Mouse (Mus musculus): Measurements from ENCODE around the gene Camkmt. TPM values are rescaled to one million over a fixed set of nuclear protein-coding genes. Genes with fewer than 3 reads are reported as not detected.

Gene Camkmt
- polyA plus RNA-seq, 1 experiment from 2014 or later: 3.9 TPM

- no peak for DNase-seq
- no peak for ATAC-seq (ENCODE audit: low read depth)
- H3K4me1 ChIP-seq (replicated peaks): no peaks in the 10 kb centered on the region
- H3K9ac ChIP-seq: no peak overlapping the region
- H3K27me3 ChIP-seq: no peaks in the 10 kb centered on the region
- peaks cover 30% of the 10 kb centered on the region for H3K36me3 ChIP-seq
- 73% methylated on average over 6 of the region's 6 CpGs for WGBS (ENCODE audit: insufficient replicate concordance)
- no peak overlapping the region for H3K4me3 ChIP-seq (replicated peaks)
- no peak overlapping the region for H3K4me2 ChIP-seq
- no peak overlapping the region for H3K27ac ChIP-seq
- H3K9me3 ChIP-seq (replicated peaks): no peaks in the 10 kb centered on the region
These were observed 19.7 kb upstream of the Camkmt start for GRCm38 (mm10) chr17:85070658-85071057.

DNA sequence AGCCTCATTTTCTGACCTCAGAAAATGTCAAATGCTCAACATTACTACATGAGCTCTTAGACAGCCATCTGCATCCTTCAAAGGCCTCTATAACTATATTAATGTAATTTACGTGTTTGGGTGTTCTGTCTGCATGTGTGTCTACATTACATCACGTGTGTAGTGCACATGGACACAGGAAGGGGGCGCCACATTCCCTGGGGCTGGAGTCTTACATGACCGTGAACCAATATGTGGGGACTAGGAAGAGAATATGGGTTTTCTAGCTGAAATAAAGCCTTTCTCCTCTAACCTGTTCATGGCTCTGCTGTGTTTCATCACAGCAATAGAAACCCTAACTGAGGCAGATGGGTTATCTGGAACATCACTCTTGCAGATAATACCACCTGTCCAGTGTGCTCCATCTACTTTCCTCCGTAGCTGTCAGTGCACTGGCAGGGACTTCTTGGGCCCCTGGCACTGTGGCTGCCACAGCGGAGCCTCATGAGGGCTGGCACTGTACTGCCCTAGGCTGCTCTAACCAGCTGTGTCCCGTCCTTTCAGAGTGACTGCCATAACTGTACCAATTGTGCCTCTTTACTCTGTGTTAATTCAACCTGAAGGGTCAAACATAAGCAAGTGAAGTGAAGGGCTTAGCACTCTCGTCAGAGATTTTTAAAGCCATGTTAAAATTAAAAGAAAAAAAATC is 19.1 kb upstream of the Camkmt start:
- Histone ChIP-seq H3K4me1 (replicated peaks) (no peaks in the 10 kb centered on the region), H3K4me2 (no peak overlapping the region), H3K27me3 (no peaks in the 10 kb centered on the region), H3K27ac (no peak overlapping the region), H3K36me3 (peaks cover 25% of the 10 kb centered on the region), H3K9me3 (replicated peaks) (no peaks in the 10 kb centered on the region), H3K4me3 (replicated peaks) (no peak overlapping the region), H3K9ac (no peak overlapping the region)
- ATAC-seq (ENCODE audit: low read depth) (no peak), DNase-seq (no peak)
- 78% methylated on average over 8 of the region's 8 CpGs for whole genome bisulfite sequencing (ENCODE audit: insufficient replicate concordance)

GRCm38 (mm10) chr17:85072383-85072782 is 18.0 kb upstream of the Camkmt start:
- no peak for DNase-seq
- H3K36me3 ChIP-seq: peaks cover 21% of the 10 kb centered on the region
- ATAC-seq (ENCODE audit: low read depth): no peak
- 80% methylated on average over 11 of the region's 11 CpGs for WGBS (ENCODE audit: insufficient replicate concordance)
- H3K27ac ChIP-seq: no peak overlapping the region
- H3K27me3 ChIP-seq: no peaks in the 10 kb centered on the region
- H3K9ac ChIP-seq: no peak overlapping the region
- H3K4me1 ChIP-seq (replicated peaks): no peaks in the 10 kb centered on the region
- no peak overlapping the region for H3K4me2 ChIP-seq
- H3K4me3 ChIP-seq (replicated peaks): no peak overlapping the region
- no peaks in the 10 kb centered on the region for H3K9me3 ChIP-seq (replicated peaks)

- no peaks in the 10 kb centered on the region for H3K27me3 ChIP-seq
- no peak overlapping the region for H3K4me2 ChIP-seq
- peaks cover 17% of the 10 kb centered on the region for H3K36me3 ChIP-seq
- ATAC-seq (ENCODE audit: low read depth): no peak
- H3K9ac ChIP-seq: no peak overlapping the region
- H3K4me1 ChIP-seq (replicated peaks): no peaks in the 10 kb centered on the region
- 67% methylated on average over 7 of the region's 7 CpGs for WGBS (ENCODE audit: insufficient replicate concordance)
- H3K27ac ChIP-seq: no peak overlapping the region
- DNase-seq: no peak
- no peaks in the 10 kb centered on the region for H3K9me3 ChIP-seq (replicated peaks)
- H3K4me3 ChIP-seq (replicated peaks): no peak overlapping the region
These were observed 17.1 kb upstream of the Camkmt start for GRCm38 (mm10) chr17:85073214-85073613.

GRCm38 (mm10) chr17:85074083-85074482 is 16.3 kb upstream of the Camkmt start:
- ATAC-seq (ENCODE audit: low read depth) (no peak), DNase-seq (no peak)
- 80% methylated on average over 4 of the region's 4 CpGs for WGBS (ENCODE audit: insufficient replicate concordance)
- Histone ChIP-seq H3K4me2 (no peak overlapping the region), H3K4me3 (replicated peaks) (no peak overlapping the region), H3K4me1 (replicated peaks) (no peaks in the 10 kb centered on the region), H3K36me3 (peaks cover 17% of the 10 kb centered on the region), H3K9me3 (replicated peaks) (no peaks in the 10 kb centered on the region), H3K27me3 (no peaks in the 10 kb centered on the region), H3K9ac (no peak overlapping the region), H3K27ac (no peak overlapping the region)

DNA sequence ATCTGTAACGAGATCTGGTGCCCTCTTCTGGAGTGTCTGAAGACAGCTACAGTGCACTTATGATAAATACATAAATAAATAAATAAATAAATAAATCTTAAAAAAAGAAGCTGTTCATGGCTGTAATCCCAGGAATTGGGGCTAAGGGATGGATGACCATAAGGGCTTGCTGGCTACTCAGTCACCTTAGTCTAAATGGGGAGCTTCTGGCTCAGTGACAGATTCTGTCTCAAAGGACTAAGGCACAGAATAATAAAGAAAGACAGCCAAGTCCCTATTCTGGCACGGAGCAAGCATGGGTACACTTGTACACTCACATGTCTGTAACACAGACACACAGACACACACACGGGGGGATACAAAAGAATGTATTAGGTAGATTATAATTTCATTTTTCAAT is 11.1 kb upstream of the Camkmt start:
- H3K9me3 ChIP-seq (replicated peaks): no peaks in the 10 kb centered on the region
- H3K27ac ChIP-seq: no peak overlapping the region
- H3K36me3 ChIP-seq: peaks cover 9% of the 10 kb centered on the region
- 75% methylated on average over 3 of the region's 3 CpGs for WGBS (ENCODE audit: insufficient replicate concordance)
- H3K4me2 ChIP-seq: no peak overlapping the region
- no peaks in the 10 kb centered on the region for H3K4me1 ChIP-seq (replicated peaks)
- H3K4me3 ChIP-seq (replicated peaks): no peak overlapping the region
- H3K9ac ChIP-seq: no peak overlapping the region
- DNase-seq (no peak), ATAC-seq (ENCODE audit: low read depth) (no peak)
- no peaks in the 10 kb centered on the region for H3K27me3 ChIP-seq

- WGBS (ENCODE audit: insufficient replicate concordance): 80% methylated on average over 11 of the region's 11 CpGs
- DNase-seq (no peak), ATAC-seq (ENCODE audit: low read depth) (no peak)
- Histone ChIP-seq H3K4me3 (replicated peaks) (no peak overlapping the region), H3K27ac (no peak overlapping the region), H3K27me3 (no peaks in the 10 kb centered on the region), H3K9me3 (replicated peaks) (no peaks in the 10 kb centered on the region), H3K4me1 (replicated peaks) (no peaks in the 10 kb centered on the region), H3K4me2 (no peak overlapping the region), H3K36me3 (peaks cover 9% of the 10 kb centered on the region), H3K9ac (no peak overlapping the region)
These were observed 9.6 kb upstream of the Camkmt start for GRCm38 (mm10) chr17:85080781-85081180.

DNA sequence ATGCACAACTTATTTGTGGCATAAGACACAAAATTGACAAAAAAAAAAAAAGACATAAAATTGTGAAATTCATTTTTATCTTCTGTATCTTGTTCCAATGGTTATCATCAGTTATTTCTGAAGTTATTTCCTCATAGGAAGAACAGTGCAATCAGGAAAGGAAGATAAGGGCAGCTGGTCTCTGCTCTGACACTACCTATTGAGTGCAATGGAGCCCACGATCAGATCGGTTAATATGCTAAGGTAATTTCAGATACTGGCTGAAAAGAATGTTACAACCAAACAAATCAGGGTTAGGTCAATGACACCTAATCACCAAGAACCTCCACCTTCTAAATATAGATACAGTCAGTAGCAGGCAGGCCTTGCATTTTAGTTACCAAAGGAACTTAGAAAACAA is 5.0 kb upstream of the Camkmt start:
- DNase-seq: no peak

GRCm38 (mm10) chr17:85086501-85086900 is 3.9 kb upstream of the Camkmt start:
- Histone ChIP-seq H3K27me3 (no peaks in the 10 kb centered on the region), H3K4me1 (replicated peaks) (peaks cover 20% of the 10 kb centered on the region), H3K36me3 (no peaks in the 10 kb centered on the region), H3K4me2 (no peak overlapping the region), H3K27ac (no peak overlapping the region), H3K9ac (no peak overlapping the region), H3K4me3 (replicated peaks) (no peak overlapping the region), H3K9me3 (replicated peaks) (no peaks in the 10 kb centered on the region)
- DNase-seq: no peak
- no peak for ATAC-seq (ENCODE audit: low read depth)
- 69% methylated on average over 1 of the region's 1 CpGs for WGBS (ENCODE audit: insufficient replicate concordance)

More for the DNA sequence above, 5.0 kb upstream of the Camkmt start:
- Histone ChIP-seq H3K4me1 (replicated peaks) (peaks cover 15% of the 10 kb centered on the region), H3K9ac (no peak overlapping the region), H3K27me3 (no peaks in the 10 kb centered on the region), H3K4me3 (replicated peaks) (no peak overlapping the region), H3K9me3 (replicated peaks) (no peaks in the 10 kb centered on the region), H3K4me2 (no peak overlapping the region), H3K36me3 (peaks cover 6% of the 10 kb centered on the region; the same call in 1 of the 2 replicates), H3K27ac (no peak overlapping the region)
- 43% methylated on average over 2 of the region's 2 CpGs for WGBS (ENCODE audit: insufficient replicate concordance)
- no peak for ATAC-seq (ENCODE audit: low read depth)

- Histone ChIP-seq H3K4me1 (replicated peaks) (peaks cover 28% of the 10 kb centered on the region), H3K9me3 (replicated peaks) (no peaks in the 10 kb centered on the region), H3K9ac (no peak overlapping the region), H3K27ac (no peak overlapping the region), H3K4me2 (no peak overlapping the region), H3K27me3 (no peaks in the 10 kb centered on the region), H3K36me3 (no peaks in the 10 kb centered on the region), H3K4me3 (replicated peaks) (no peak overlapping the region)
- DNase-seq (no peak), ATAC-seq (ENCODE audit: low read depth) (no peak)
- 76% methylated on average over 5 of the region's 5 CpGs for WGBS (ENCODE audit: insufficient replicate concordance)
These were observed 2.8 kb upstream of the Camkmt start for GRCm38 (mm10) chr17:85087591-85087990.

GRCm38 (mm10) chr17:85088401-85088800 is 2.0 kb upstream of the Camkmt start:
- DNase-seq (no peak), ATAC-seq (ENCODE audit: low read depth) (no peak)
- Histone ChIP-seq H3K9me3 (replicated peaks) (no peaks in the 10 kb centered on the region), H3K36me3 (no peaks in the 10 kb centered on the region), H3K4me2 (no peak overlapping the region), H3K4me1 (replicated peaks) (peaks cover 32% of the 10 kb centered on the region), H3K4me3 (replicated peaks) (no peak overlapping the region), H3K27me3 (no peaks in the 10 kb centered on the region), H3K27ac (no peak overlapping the region), H3K9ac (no peak overlapping the region)
- WGBS (ENCODE audit: insufficient replicate concordance): 85% methylated on average over 11 of the region's 11 CpGs

DNA sequence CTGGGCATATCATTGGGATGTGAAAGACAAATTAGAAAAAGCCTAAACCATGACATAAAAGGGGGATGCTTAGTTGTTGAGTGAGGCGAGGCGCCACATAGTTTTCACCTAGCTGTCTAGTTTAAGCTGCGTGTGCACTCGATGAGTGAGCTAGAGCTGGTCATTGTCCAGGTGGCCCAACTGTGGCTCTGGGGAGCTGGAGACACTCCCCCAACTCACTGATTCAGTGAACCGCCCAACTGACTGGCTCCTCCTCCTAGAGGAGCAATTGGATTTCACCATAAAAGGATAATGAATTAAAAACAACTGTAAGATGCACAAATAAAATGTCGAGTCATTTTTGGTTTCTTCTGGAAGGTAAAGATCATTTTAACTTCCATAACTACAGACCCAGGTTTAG is 1.3 kb upstream of the Camkmt start:
- Histone ChIP-seq H3K4me3 (replicated peaks) (peak overlapping the region; percentile 94), H3K4me1 (replicated peaks) (peaks cover 32% of the 10 kb centered on the region), H3K9ac (peak overlapping the region; percentile 87), H3K36me3 (no peaks in the 10 kb centered on the region), H3K27ac (no peak overlapping the region), H3K9me3 (replicated peaks) (no peaks in the 10 kb centered on the region), H3K27me3 (no peaks in the 10 kb centered on the region), H3K4me2 (peak overlapping the region; percentile 93)
- DNase-seq (no peak), ATAC-seq (ENCODE audit: low read depth) (no peak)
- WGBS (ENCODE audit: insufficient replicate concordance): 56% methylated on average over 6 of the region's 6 CpGs
